Mouse (Mus musculus): ENCODE measurements around the gene Mmp25.

- TF ChIP-seq CTCF (IDR thresholded peaks at IDR 0.05; ENCODE audit: borderline replicate concordance, extremely low read depth, insufficient read depth, insufficient read length) (no peak), POLR2A (IDR thresholded peaks at IDR 0.05; ENCODE audit: borderline replicate concordance, extremely low read depth, insufficient read depth, insufficient read length, poor library complexity, severe bottlenecking) (no peak)
These were observed 35.3 kb upstream of the Mmp25 start for GRCm38 (mm10) chr17:23680336-23680735.

All from brain, embryonic 14.5 days (tissue).